Mouse (Mus musculus) mouse trophoblast stem cell (cell line): Measurements from ENCODE around the gene Tmem252.

Source experiments
- in situ Hi-C, 2 experiments: fragments of 300-500 bp; cut with MseI, MboI; formaldehyde crosslinking; loops; 2 replicates in 1 of 2; 3 replicates in 1 of 2; pipeline ENCODE4 v1.15.1; 2025

Gene Tmem252

GRCm38 (mm10) chr19:24720448-24720847 lies 46.6 kb downstream of the Tmem252 start:
- in situ Hi-C loops, result no loop called here

DNA sequence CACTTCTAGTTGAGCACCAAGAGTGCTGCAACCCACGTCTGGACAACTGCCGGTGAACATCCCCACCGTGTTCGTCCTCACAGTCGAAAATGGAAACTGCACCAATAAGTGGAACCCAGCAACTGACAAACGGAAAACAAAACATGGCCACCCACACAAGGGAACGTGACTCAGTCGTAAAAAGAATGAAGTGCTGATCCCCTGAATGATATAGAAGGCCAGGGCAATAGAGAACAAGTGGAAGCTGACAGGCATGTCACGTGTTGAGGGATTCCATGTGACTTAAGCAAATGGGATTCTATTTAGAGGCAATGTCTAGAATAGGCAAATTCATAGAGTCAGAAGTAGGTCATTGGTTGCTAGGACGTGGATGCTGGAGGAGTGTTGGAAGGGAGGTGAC lies 50.6 kb downstream of the Tmem252 start:
- in situ Hi-C loops, result no loop called here

DNA sequence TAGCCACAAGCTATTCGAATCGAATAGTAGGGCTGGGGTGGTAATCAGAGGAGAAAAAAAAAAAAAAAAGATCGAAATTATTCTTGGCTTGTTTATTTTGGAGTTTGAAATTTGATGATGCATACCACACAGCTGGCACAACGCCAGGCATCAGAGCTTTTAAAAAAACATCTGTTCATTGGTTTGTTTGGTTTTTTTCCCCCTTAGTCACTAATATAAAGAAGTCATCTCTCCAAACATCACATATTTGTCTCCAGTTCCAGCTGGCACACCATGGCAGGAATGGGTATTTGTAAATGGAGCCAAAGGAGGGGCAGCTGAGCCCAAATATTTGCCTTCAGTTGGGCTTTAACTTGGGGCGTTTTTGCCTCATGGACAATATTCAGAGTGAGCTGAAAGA lies 56.9 kb downstream of the Tmem252 start:
- in situ Hi-C loops, result no loop called here
